Mouse (Mus musculus) ovary, postnatal 10 days (tissue): ENCODE results near the gene Sem1.
"Not testable (repeated sequence)": the region's sequence is repeated elsewhere in the genome, so short reads cannot be mapped to it uniquely, and the experiment has no call there.

Experiments used
- DNase-seq: peaks from one replicate; pipeline ENCODE4 v3.0.0; 2022; ENCODE audit warnings: low spot score

Sem1 gene

GRCm38 (mm10) chr6:6578304-6579149, at the start of gene Sem1:
Sem1 (minus strand) TSS chr6:6578663.
- peak; percentile 78 for DNase-seq

DNA sequence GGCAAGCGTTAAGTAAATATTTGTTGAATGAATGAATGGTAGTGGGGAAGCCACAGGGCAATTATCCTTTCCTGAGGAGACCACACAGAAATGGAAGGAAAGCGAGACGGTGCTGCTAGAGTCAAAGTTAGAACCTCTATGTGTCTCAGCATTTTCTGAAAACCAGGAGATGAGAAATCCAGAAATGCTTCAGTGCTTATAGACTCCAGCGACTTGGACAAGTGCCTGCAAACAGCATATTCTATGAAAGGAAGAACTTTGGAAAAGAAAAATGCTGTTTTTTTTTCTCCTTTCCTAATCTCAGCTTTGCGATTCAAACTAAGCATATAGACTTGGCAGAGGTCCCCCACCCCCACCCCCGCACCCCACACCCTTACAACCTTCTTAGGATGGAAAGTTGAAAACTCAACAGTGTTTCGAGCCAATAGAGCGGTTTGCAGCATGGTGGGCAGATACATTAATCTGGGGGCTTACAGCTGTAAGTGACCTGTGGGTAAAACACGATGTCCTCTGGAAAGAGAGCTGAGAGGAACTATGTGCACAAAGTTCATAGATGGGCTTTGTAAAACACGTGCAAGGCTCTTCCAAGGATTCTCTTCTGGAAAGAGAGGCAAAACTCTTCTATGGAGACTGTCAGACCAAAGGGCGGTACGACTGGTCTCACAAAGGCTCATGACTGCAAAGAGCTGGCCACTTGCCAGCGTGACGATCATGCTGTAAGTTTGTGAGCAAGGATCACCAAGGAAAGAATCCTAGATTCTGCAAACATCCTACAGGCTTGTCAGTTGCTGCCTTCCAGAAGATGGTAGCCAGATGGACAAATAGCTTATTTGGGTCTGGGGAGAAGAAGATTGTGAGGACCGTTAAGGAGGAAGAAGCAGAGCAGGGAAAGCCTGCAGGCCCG, 44.6 kb upstream of the Sem1 start:
- peak; percentile 11 for DNase-seq

DNA sequence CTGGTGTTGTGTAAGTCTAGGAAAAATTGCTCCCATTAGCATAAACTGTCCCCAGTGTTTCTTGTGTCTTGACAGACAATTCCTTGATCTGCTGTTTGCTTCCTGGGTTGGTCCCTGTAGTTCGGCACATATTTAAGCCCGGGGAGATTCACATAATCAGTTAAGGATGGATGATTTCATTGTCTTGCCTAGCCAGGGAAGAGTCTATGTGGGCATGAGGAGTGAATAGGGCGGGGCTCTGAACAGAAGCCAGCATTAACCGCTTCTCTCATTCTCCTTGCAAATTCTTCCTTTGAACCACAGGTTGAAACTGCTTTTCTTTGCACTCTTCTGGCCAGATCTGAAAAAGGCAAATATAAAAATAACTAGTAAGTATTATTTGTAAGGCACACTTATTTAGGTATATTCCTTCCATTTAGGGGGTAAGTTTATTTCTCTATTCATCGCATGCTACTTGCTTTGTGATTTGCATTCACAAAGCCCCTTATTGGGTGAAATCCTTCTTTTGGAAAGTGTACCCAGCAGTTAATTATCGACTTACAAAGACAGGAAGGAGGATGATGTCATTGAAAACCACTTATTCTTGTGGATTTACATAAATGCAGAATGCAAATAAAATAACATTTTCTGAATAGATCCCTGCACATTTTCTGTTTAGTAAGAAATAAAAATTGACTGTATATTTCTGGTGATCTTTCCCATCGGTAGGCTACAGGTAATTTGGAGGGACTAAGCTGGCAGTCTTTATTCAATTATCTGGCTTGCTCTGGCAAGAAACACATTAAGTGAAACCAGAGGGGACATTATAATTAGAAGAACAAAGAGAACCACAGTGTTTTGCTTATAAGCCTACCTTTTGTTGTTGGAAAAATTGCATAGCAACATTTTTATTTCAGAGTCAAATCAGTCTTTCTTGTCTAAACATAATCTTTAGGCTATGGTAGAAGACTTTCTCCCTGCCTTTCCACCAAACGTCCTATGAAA, 25.4 kb upstream of the Sem1 start:
- no peak for DNase-seq

- DNase-seq = no peak
Observed at GRCm38 (mm10) chr6:6586313-6586712, 7.8 kb upstream of the Sem1 start.

DNA sequence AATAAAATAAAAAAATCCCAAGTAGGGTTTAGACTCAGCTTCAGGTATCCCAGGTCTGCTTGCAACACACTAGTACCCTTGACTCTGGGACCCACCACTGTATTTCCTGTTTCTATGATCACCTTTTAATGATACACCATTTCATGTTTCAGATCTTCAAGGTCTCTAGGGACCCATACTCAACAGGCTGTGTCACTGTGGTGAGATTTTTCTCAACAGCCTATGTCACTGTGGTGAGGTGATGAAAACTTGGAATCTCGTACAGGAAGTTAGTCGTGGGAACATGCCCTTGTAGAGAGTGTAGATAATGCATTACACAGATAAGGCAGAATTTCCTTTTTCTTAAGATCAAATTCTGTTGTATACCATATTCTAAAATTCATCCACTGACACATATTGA, 3.4 kb upstream of the Sem1 start:
- no peak for DNase-seq

DNA sequence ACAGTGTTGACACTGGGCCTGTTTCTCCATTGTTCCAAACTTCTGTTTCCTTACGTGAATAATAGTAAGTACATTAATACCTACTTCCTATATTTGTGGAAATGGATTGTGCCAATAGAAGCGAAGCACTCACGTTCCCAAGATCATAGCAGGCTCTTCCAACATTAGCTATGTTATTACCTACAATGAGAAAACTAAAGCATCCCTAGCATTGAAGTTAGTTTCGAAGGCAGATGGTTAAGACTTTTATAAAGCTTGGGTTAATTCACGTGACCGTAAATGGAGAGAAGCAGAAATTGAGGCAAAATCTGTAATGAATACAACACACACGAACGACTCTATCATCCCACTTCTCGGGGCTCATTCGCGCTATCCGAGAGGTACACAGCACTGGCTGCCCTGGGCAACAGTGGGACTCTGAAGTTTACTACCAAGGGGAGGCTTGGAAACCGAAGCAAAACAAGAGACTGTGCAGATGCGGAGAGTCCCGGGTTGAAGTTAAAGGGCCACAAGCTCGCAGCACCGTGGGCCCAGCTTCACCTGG, 650 bp downstream of the Sem1 start:
- DNase-seq = no peak

GRCm38 (mm10) chr6:6577291-6577690, 1.2 kb downstream of the Sem1 start:
- no peak for DNase-seq

- no peak for DNase-seq
Observed at GRCm38 (mm10) chr6:6575796-6576195, 2.7 kb downstream of the Sem1 start.

DNA sequence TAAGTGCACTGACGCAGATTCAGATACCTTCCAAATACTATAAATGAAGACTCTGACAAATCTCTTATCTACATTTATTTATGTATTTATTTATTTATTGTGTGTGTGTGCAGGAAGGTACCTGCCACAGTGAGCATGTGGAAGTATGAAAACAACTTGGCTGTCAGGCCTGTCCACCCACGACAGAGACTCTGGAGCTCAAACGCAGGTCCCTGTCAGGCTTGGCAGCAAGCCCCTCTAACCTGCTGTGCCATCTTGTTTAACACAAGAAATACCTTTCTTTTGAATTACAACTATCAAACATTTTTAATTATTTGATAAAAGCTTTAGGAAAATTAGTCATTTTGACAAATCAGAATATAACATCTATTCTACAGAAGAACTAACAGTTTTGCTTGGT, 10.0 kb downstream of the Sem1 start:
- DNase-seq = no peak

DNA sequence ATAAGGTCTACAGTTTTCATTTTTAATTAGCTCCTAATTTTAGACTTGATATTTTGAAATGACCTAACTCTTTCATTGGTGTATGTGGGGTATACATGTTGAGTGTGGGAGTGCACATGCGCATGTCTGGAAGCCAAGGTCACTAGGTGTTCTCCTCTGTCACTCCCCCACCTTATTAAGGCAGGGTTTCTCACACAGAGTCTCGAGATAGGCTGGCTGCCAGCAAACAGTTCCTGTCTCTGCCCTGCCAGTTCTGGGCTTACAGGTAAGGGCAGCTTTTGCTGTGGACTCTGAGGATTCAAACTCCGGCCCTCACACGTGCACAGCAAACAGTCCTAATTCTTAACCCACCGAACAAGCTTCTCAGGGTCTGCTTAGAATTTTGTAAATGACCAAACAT, 14.8 kb downstream of the Sem1 start:
- no peak for DNase-seq

GRCm38 (mm10) chr6:6562716-6563115, 15.7 kb downstream of the Sem1 start:
- DNase-seq = no peak

- DNase-seq = no peak
Observed at GRCm38 (mm10) chr6:6557647-6558046, 20.8 kb downstream of the Sem1 start.

DNA sequence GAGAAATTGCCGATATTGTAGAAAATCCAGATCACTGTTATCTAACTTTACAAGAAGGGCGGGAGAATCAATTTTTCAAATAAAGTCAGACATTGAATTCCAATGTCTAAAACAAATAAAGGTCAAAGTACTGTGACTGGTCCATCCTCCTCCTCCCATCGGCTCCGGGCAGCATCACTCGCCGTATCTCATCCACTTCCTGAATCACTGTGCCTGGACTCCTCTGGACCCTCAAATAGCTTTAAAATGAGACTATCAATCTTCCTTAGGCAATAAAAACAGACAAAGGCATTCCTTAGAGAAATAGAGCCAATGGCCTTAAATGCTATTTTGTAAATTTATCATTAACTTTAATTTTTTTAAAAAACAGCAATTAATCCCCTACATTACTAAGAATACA, 26.5 kb downstream of the Sem1 start:
- no peak for DNase-seq

DNA sequence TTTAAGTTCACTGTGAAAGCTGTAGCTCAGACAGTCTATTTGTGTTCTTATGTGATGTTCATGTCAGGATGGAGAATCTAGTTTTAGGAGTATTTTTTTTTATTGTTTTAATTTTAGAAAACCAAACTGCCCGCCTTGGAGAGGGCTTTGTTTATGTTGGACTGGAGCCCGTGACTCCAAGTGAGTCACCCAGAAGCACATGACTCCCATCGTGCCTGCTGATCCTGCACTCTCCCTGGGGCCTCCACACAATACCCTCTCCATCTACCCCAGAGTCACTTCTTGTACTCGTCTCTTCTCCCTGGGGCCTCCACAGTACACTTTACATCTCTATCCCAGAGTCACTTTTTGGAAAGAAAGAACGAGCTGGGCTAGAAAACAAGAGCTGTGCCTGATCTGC, 30.5 kb downstream of the Sem1 start:
- DNase-seq = no peak

GRCm38 (mm10) chr6:6544255-6544645, 34.2 kb downstream of the Sem1 start:
- DNase-seq = no peak

GRCm38 (mm10) chr6:6543606-6544254, 34.7 kb downstream of the Sem1 start:
- DNase-seq = no peak

GRCm38 (mm10) chr6:6542133-6542532, 36.3 kb downstream of the Sem1 start:
- no peak for DNase-seq

- no peak for DNase-seq
Observed at GRCm38 (mm10) chr6:6536781-6537466, 41.5 kb downstream of the Sem1 start.

DNA sequence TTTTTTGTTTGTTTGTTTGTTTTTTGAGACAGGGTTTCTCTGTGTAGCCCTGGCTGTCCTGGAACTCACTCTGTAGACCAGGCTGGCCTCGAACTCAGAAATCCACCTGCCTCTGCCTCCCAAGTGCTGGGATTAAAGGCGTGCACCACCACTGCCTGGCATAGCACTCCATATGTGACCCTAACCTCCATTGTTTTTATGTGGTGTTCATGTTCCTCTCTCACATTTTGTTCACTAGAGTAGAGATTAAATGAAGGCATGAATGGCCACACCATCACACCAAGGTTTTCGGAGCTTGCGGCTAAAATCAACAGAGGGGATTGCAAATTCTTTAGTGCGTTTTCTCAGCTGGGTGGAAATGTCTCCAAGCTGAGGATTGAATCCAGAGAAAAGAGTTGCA, 42.1 kb downstream of the Sem1 start:
- not testable (repeated sequence) for DNase-seq
